Mouse (Mus musculus) regulatory T cell (primary cell): Measurements from ENCODE around the gene Olfr102.

Source experiments
- in situ Hi-C: fragments of 300-600 bp; cut with MboI, MseI; formaldehyde crosslinking; loops from one replicate; pipeline ENCODE4 v1.15.1; 2025; ENCODE audit warnings: high pct_unique_total_duplicates

Gene Olfr102

GRCm38 (mm10) chr17:37316954-37317353 lies at the start of gene Olfr102:
Gene Olfr102 (minus strand): TSS chr17:37317054.
- in situ Hi-C loops, result no loop called here

DNA sequence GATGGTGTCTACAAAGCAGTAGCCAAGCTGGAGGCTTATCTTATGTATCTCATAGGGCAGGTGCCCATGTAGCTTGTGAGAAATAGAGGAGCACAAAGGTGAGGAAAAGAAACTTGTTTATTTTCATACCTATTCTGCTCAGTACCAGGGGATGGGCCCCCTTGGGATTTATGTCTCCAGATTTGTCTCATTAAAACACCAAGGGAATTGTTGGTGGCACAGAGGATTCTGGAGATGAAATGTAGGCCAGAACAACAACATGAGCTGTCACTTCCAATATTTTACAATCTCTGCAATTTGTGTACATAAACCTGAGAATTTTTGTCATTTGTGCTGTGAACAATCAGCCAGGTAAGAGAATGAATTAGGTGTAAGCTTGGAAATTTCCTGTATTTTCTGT lies 42.4 kb upstream of the Olfr102 start, which contains the start of gene Olfr104-ps:
Gene Olfr104-ps (plus strand): TSS at position 301 of the 400 bp plus-strand sequence.
- in situ Hi-C loops, result no loop called here

- in situ Hi-C loops, result no loop called here
These were observed 22.7 kb upstream of the Olfr102 start, which contains the start of gene Olfr103 for GRCm38 (mm10) chr17:37339598-37339997. Gene Olfr103 (minus strand): TSS chr17:37339698.

- in situ Hi-C loops, result no loop called here
These were observed 6.6 kb downstream of the Olfr102 start for GRCm38 (mm10) chr17:37310146-37310699.

DNA sequence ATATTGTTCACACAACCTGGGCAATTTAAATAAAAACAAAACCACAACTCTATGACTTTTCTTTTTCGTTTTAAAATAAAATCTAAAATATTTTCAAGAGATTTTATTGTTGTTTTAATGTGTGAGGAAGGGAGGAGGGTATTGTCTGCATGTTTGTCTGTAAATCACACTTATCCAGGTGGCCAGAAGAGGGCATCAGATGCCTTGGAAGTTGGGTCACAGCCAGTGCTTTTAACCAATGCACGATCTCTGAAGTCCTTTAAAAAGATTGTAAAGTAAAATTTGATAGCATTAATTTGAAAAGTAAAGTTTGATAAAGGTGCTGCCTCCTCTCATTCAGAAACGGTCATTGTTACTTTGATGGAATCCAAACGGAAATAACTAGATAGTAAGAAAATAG lies 8.4 kb downstream of the Olfr102 start:
- in situ Hi-C loops, result no loop called here

DNA sequence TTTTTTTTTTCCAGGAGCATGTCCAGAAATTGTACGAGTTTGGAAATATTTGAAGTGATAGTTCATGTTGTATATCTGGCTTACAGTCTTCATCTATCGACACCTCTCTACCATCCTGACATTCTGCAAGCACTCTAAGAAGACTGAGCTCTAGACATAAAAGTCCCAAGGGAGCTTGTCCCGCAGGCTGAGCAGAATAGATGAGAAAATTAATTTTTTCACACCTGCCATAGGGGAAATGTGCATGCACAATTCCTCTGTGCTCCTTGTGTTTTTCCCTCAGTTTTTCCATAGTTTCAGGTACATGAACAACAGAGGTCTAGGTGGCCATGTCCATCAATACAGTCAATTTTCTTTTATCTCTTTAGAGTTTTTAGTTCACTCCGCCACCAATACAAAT lies 12.6 kb downstream of the Olfr102 start, which contains the start of gene Olfr101:
Gene Olfr101 (minus strand): TSS at position 101 of the 400 bp plus-strand sequence.
- in situ Hi-C loops, result no loop called here

GRCm38 (mm10) chr17:37283360-37283759 lies 33.5 kb downstream of the Olfr102 start, which contains the start of gene Olfr99:
Gene Olfr99 (minus strand): TSS chr17:37283460.
- in situ Hi-C loops, result no loop called here

DNA sequence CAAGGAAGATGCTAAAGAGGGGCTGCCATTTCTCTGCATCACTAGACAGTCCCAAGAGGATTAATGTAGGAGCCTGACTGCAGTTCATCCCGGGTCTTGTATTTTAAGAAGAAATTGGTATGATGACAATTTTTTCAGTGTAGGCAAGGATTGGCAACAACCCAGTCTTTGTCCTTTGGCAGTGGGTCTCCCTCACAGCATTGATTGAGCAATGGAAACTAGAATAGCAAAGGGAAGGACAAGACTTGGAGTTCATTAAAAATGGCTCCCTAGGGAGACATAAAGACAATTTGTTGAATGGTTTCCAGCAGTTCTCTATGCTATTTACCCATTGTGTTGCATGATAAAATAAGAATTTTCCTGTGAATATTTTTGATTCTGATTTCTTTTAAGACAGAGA lies 36.5 kb downstream of the Olfr102 start:
- in situ Hi-C loops, result no loop called here

- in situ Hi-C loops, result no loop called here
These were observed 40.3 kb downstream of the Olfr102 start for GRCm38 (mm10) chr17:37276573-37276972.

- in situ Hi-C loops, result no loop called here
These were observed 41.1 kb downstream of the Olfr102 start for GRCm38 (mm10) chr17:37275626-37276248.

DNA sequence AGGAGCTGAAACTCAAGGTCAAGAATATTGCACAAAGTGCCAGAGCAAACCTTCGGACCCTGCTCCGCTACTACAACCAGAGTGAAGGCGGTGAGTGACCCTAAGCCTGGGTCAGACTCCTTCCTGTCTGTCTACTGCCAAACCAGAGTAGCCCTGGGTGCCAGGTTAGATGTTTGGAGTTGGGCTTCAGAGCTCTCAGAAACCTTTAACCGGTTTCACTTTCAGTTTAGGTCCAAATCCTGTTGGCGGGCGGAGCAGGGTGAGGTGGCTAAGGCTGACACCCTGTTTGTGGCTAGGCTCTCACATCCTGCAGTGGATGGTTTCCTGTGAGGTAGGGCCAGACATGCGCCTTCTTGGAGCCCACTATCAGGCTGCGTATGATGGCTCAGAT lies 46.2 kb downstream of the Olfr102 start:
- in situ Hi-C loops, result loop anchor here (5.0 kb wide), 1 partner anchor 318 kb away; the partner anchor contains the start of gene Ppp1r11

- in situ Hi-C loops, result loop anchor here (5.0 kb wide), 1 partner anchor 318 kb away; the partner anchor contains the start of gene Ppp1r11
These were observed 46.7 kb downstream of the Olfr102 start, which contains the start of gene H2-M3 for GRCm38 (mm10) chr17:37270058-37270701. Gene H2-M3 (plus strand): TSS chr17:37270220.

DNA sequence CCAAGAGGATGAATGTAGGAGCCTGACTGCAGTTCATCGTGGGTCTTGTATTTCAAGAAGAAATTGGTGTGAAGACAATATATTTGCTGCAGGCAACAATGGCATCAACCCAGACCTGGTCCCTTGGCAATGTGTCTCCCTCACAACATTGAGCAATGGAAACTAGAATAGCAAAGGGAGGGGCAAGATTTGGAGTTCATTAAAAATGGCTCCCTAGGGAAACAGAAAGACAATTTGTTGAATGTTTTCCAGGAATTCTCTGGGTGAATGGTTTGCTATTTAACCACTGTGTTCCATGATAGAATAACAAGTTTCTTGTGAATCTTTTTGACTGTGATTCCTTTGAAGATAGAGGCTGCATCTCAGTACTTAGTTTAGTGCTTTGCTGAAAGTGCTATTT lies 53.2 kb downstream of the Olfr102 start, which contains the start of gene Olfr98:
Gene Olfr98 (minus strand): TSS at position 124 of the 400 bp plus-strand sequence.
- in situ Hi-C loops, result no loop called here
